Mouse (Mus musculus) lung, embryonic 14.5 days (tissue): Measurements from ENCODE around the gene Fbxw25. TPM values are rescaled to one million over a fixed set of nuclear protein-coding genes. Genes with fewer than 3 reads are reported as not detected.
"Not testable (repeated sequence)": the region's sequence is repeated elsewhere in the genome, so short reads cannot be mapped to it uniquely, and the experiment has no call there.

Experiments used
- ATAC-seq: fragments of 200-750 bp; cut with Nextera tagmentation; 2 replicates; pipeline ENCODE4 v1.8.0; 2017; ENCODE audit warnings: mild to moderate bottlenecking, moderate TSS enrichment, moderate library complexity; ENCODE audit not compliant: insufficient read depth
- DNase-seq: peaks from one replicate; pipeline ENCODE4 v3.0.0-alpha.2; 2015
- H3K27ac ChIP-seq: fragments of 300-500 bp; sonication (generic); 2 replicates; pipeline ENCODE4 v1.5.1; 2014; ENCODE audit warnings: low read depth, mild to moderate bottlenecking, moderate library complexity
- H3K27me3 ChIP-seq: fragments of 300-500 bp; sonication (generic); 2 replicates; pipeline ENCODE4 v1.6.1; 2014; ENCODE audit warnings: low read length, control low read depth; ENCODE audit not compliant: insufficient read depth
- H3K36me3 ChIP-seq: fragments of 300-500 bp; sonication (generic); 2 replicates; pipeline ENCODE4 v1.6.1; 2014; ENCODE audit warnings: control low read depth; ENCODE audit not compliant: insufficient read depth
- H3K4me1 ChIP-seq: fragments of 300-500 bp; sonication (generic); 2 replicates; pipeline ENCODE4 v1.6.1; 2014; ENCODE audit warnings: antibody characterized with exemption, control low read depth; ENCODE audit not compliant: insufficient read depth
- H3K4me2 ChIP-seq: fragments of 300-500 bp; sonication (generic); 2 replicates; pipeline ENCODE4 v1.6.1; 2014; ENCODE audit warnings: mild to moderate bottlenecking
- H3K4me3 ChIP-seq: fragments of 300-500 bp; sonication (generic); 2 replicates; pipeline ENCODE4 v1.5.1; 2014; ENCODE audit warnings: low read depth, low read length
- H3K9ac ChIP-seq: fragments of 300-500 bp; sonication (generic); 2 replicates; pipeline ENCODE4 v1.6.1; 2014
- H3K9me3 ChIP-seq: fragments of 300-500 bp; sonication (generic); 2 replicates; pipeline ENCODE4 v1.6.1; 2016; ENCODE audit warnings: low read depth, low read length, control low read depth
- CTCF ChIP-seq: IDR thresholded peaks from 2 replicates; pipeline ENCODE4 v1.5.1; 2016; ENCODE audit warnings: antibody characterized with exemption, low read depth
- WGBS: fragments of 180-500 bp; shearing (Covaris S2); extraction: QIAGEN DNeasy Blood & Tissue Kit; methylation state at CpG from one replicate; pipeline ENCODE4 v1.1.7; 2014; 5-methylcytosine and 5-hydroxymethylcytosine counted together
- polyA plus RNA-seq: library from polyadenylated mRNA; unstranded; fragments of >200 nt; fragmentation: Nextera tagmentation; extraction: Ambion mirVana; gene quantifications from 2 replicates; pipeline ENCODE4 v1.2.1, GENCODE M21; 2014

Fbxw25 gene
- polyA plus RNA-seq: not detected in 2 replicates

- not testable (repeated sequence) for H3K36me3 ChIP-seq, H3K4me1 ChIP-seq, H3K4me2 ChIP-seq, H3K27ac ChIP-seq, H3K4me3 ChIP-seq, H3K9ac ChIP-seq, H3K27me3 ChIP-seq, H3K9me3 ChIP-seq, DNase-seq, ATAC-seq
- 57% methylated on average over 2 of the region's 2 CpGs for WGBS
Measured at GRCm38 (mm10) chr9:109664552-109664951, at the start of gene Fbxw25. Gene Fbxw25, minus strand, starts transcription at chr9:109664652.

- H3K4me2 ChIP-seq, DNase-seq, H3K9me3 ChIP-seq, H3K27me3 ChIP-seq, H3K9ac ChIP-seq, H3K4me3 ChIP-seq, ATAC-seq, H3K27ac ChIP-seq, H3K36me3 ChIP-seq, H3K4me1 ChIP-seq: not testable (repeated sequence)
- 66% methylated on average over 4 of the region's 4 CpGs for WGBS
Measured at GRCm38 (mm10) chr9:109702600-109702999, 38.1 kb upstream of the Fbxw25 start, which contains the start of gene Fbxw18. Gene Fbxw18, minus strand, starts transcription at chr9:109702700.

GRCm38 (mm10) chr9:109685299-109685698, 20.8 kb upstream of the Fbxw25 start:
- Histone ChIP-seq H3K36me3 (no peaks in the 10 kb centered on the region), H3K9ac (no peak overlapping the region), H3K27me3 (no peaks in the 10 kb centered on the region), H3K4me3 (no peak overlapping the region), H3K4me2 (no peak overlapping the region), H3K27ac (no peak overlapping the region), H3K4me1 (no peaks in the 10 kb centered on the region), H3K9me3 (no peaks in the 10 kb centered on the region)
- WGBS: 8% methylated on average over 1 of the region's 1 CpGs
- ATAC-seq (no peak), DNase-seq (peak; percentile 65)
- peak; percentile 71 for TF ChIP-seq CTCF

- H3K4me3 ChIP-seq, ATAC-seq, DNase-seq, H3K36me3 ChIP-seq, H3K27ac ChIP-seq, H3K4me2 ChIP-seq, H3K9ac ChIP-seq, H3K9me3 ChIP-seq, H3K4me1 ChIP-seq, H3K27me3 ChIP-seq: not testable (repeated sequence)
- WGBS: 70% methylated on average over 2 of the region's 2 CpGs
Measured at GRCm38 (mm10) chr9:109625957-109626356, 38.5 kb downstream of the Fbxw25 start, which contains the start of gene Fbxw24. Gene Fbxw24, minus strand, starts transcription at chr9:109626057.

- not testable (repeated sequence) for H3K27me3 ChIP-seq, H3K4me3 ChIP-seq, H3K27ac ChIP-seq, H3K4me1 ChIP-seq, H3K4me2 ChIP-seq, H3K9ac ChIP-seq, H3K9me3 ChIP-seq, ATAC-seq, H3K36me3 ChIP-seq
- 34% methylated on average over 5 of the region's 5 CpGs for WGBS
- peak; percentile 32; the same call in 1 of the 2 replicates for TF ChIP-seq CTCF
- peak; percentile 49 for DNase-seq
Measured at GRCm38 (mm10) chr9:109606837-109607236, 57.6 kb downstream of the Fbxw25 start.

- not testable (repeated sequence) for ATAC-seq, H3K27ac ChIP-seq, H3K9me3 ChIP-seq, H3K4me1 ChIP-seq, H3K27me3 ChIP-seq, H3K4me3 ChIP-seq, H3K4me2 ChIP-seq, DNase-seq, H3K36me3 ChIP-seq, H3K9ac ChIP-seq
- WGBS: 52% methylated on average over 2 of the region's 2 CpGs
- TF ChIP-seq CTCF: peak; percentile 35
Measured at GRCm38 (mm10) chr9:109602128-109602527, 62.3 kb downstream of the Fbxw25 start.

GRCm38 (mm10) chr9:109597226-109597625, 67.2 kb downstream of the Fbxw25 start:
- no peak overlapping the region for H3K27ac ChIP-seq
- ATAC-seq: no peak

More at GRCm38 (mm10) chr9:109597226-109597625, 67.2 kb downstream of the Fbxw25 start:
- Histone ChIP-seq H3K4me1 (no peaks in the 10 kb centered on the region), H3K4me2 (no peak overlapping the region), H3K36me3 (no peaks in the 10 kb centered on the region), H3K9ac (no peak overlapping the region), H3K4me3 (no peak overlapping the region), H3K9me3 (no peaks in the 10 kb centered on the region), H3K27me3 (no peaks in the 10 kb centered on the region)
- TF ChIP-seq CTCF: no peak
- DNase-seq: no peak

Other genes starting within 250 kb of the Fbxw25 start
- gene Fbxw16, start 215.5 kb downstream of the Fbxw25 start, polyA plus RNA-seq: not detected in 2 replicates
- gene Fbxw19, start 168.8 kb downstream of the Fbxw25 start, polyA plus RNA-seq: not detected in 2 replicates
- not detected in 2 replicates for gene Fbxw15, start 96.4 kb downstream of the Fbxw25 start, polyA plus RNA-seq
- gene Fbxw24, start 38.6 kb downstream of the Fbxw25 start, polyA plus RNA-seq: not detected in 2 replicates
- gene Fbxw18, start 38.0 kb upstream of the Fbxw25 start, polyA plus RNA-seq: 0.12 TPM in 1 of 2 replicates, not detected in the other
- gene Fbxw26, start 81.4 kb upstream of the Fbxw25 start, polyA plus RNA-seq: not detected in 2 replicates
- gene Fbxw27, start 126.0 kb upstream of the Fbxw25 start, polyA plus RNA-seq: 0.41 TPM in 1 of 2 replicates, not detected in the other
- not detected in 2 replicates for gene Spink8, start 147.6 kb upstream of the Fbxw25 start, polyA plus RNA-seq
- 53.7 and 58.7 TPM in 2 replicates for gene Nme6, start 168.1 kb upstream of the Fbxw25 start, polyA plus RNA-seq
- gene Camp, start 185.0 kb upstream of the Fbxw25 start, polyA plus RNA-seq: 1.2 TPM in 1 of 2 replicates, not detected in the other
- gene Cdc25a, start 210.9 kb upstream of the Fbxw25 start, polyA plus RNA-seq: 34.0 and 40.4 TPM in 2 replicates